Mouse (Mus musculus): ENCODE data around the gene Car10.

DNA sequence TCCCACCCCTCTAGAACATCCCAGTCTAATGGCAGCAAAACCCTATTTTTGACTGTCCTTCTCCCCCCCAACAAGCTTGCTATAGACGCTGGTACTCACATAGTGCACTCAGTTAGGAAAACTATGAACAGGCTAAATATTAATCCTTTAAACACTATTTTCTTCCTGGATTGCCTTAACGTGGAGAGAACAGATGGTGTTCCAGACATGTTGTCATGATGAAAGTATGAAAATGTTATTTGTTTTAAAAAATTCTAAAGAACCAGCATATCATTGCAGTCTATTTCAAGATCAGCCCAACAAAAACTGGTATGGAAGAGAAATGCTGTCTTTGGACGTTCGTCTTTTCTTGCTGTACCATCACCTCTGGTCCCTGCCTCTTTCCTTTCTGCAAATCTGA is 368.4 kb downstream of the Car10 start:
- TF ChIP-seq CTCF (IDR thresholded peaks at IDR 0.05; ENCODE audit: control insufficient read depth, insufficient read depth, low read length): no peak
- TF ChIP-seq POLR2A (IDR thresholded peaks at IDR 0.05; ENCODE audit: borderline replicate concordance, control insufficient read depth, low read depth, low read length): no peak

Data from bone marrow, adult 2 months (tissue).